Mouse (Mus musculus) layer of hippocampus, adult 9-11 months (tissue): ENCODE results near the gene Zfp850.
"Not testable (repeated sequence)": the region's sequence is repeated elsewhere in the genome, so short reads cannot be mapped to it uniquely, and the experiment has no call there.

Source experiments
- DNase-seq: peaks from one replicate; pipeline ENCODE4 v3.0.0; 2022

The Zfp850 gene

DNA sequence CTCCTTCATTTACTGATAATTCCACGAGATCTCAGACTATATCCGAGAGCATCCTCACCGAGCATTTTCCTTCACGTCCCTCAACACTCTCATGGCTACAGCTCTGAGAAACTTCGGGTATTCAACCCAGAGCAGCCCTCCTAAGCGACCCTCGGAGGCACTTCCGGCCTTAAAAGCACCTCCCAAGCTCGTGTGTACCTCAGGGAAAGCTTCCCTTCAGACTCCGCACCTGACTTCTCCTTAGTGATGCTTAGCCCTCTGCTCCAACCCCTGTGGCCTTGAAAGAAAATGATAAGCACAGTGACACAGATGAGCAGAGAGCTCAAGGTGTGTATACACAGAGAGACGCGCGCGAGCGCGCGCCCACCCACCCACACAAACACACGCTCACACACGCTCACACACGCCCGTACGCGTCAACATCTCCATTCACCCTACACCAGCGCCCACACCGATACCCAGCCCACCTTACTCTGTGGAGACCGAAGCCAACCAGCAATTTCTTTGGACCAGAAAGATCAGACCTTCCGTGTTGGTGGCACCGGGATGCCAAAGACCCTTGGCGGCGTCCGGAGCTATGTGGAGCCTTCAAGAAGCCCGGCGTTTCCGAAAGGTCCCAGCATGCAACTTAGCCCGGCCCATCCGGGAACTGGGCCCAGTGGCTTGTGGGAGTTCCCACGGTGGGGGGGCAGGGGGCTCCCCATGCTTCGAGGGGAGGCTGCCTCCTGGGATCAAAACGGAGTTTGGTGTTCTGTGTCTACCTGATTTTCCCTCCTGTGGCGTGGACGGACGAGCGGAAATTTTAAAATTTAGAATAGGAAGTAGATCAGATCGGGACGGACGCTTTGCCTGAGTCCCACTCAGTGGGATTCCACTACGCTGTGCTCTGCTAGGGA lies at the start of gene Zfp850:
Zfp850 (minus strand) TSS at position 567 of the 896 bp plus-strand sequence.
- DNase-seq: peak; percentile 73

GRCm38 (mm10) chr7:28059972-28060371 lies 46.1 kb upstream of the Zfp850 start:
- DNase-seq: no peak

GRCm38 (mm10) chr7:28053046-28053930 lies 39.4 kb upstream of the Zfp850 start:
- no peak for DNase-seq

DNA sequence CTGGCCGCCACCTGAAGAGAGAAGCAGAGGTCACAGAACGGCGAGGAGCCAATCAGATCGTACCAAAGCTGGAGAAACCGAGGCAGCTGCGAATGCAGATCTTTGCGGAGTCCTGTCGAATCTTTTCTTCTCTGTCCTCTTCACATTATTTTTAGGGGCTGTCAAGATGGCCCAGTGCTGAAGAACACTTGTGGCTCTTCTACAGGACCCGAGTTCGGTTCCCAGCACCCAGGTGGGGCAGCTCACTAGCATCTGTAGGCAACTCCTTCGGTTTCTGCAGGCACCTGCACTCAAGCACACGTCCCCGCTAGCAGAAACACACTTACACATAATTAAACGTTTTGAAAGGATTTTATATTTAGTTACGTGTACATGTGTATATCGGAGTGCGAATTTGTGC lies 36.7 kb upstream of the Zfp850 start:
- no peak for DNase-seq

GRCm38 (mm10) chr7:28049476-28050409 lies 35.8 kb upstream of the Zfp850 start, which contains the start of gene Psmc4:
Psmc4 (minus strand) TSS chr7:28050101.
- peak; percentile 99 for DNase-seq

DNA sequence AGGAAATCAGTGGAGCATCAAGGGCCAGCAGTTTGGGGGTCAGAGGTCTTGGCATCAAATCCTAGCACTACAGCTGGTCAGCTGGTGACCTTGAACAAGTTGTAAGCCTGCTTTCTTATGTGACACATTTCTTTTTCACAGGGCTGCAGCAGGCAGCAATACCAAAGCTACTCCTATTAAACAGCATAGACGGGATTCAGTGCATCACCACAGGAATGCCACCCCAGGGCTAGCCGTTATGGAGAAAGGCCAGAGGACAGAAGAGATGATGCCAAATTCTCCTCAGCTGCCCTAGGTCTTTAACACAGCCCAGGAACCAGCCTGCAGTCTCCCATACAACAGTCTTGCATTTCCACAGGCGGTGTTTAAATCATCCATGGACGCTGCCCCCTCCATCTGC lies 30.6 kb upstream of the Zfp850 start:
- DNase-seq: no peak

GRCm38 (mm10) chr7:28014445-28014810 lies 513 bp upstream of the Zfp850 start:
- no peak for DNase-seq

DNA sequence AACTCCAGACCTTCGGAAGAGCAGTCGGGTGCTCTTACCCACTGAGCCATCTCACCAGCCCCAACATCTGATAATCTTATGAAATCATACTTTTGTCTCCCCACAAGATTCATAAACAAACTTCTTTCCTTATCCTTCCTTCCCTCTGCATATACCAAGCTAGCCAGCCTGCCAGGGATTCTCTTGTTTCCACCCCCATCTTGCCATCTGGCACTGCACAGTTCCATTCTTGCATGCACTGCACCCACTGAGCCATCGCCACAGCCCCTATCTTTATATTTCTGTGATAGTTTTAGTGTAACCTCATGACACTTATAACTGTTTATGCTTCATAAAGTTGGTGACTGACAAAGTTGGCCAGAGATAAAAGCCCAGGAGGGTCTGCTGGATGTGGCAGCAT lies 3.6 kb downstream of the Zfp850 start:
- DNase-seq: peak; percentile 40

DNA sequence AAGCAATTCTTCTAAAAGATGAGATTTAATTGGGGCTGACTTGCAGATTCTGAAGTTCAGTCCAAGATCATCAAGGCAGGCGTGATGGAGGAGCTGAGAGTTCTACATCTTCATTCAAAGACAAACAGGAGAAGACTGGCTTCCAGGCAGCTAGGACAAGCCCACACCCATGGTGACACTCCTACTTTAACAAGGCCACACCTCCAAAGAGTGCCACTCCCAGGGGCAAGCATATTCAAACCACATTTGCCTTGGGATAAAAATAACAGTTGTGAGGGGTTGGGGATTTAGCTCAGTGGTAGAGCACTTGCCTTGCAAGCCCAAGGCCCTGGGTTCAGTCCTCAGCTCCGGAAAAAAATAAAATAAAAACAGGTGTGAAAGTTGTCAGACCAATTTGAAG lies 31.7 kb downstream of the Zfp850 start:
- no peak for DNase-seq

GRCm38 (mm10) chr7:27978683-27979528 lies 35.0 kb downstream of the Zfp850 start, which contains the start of gene Zfp780b:
Zfp780b (minus strand) TSS chr7:27979171.
- peak; percentile 57 for DNase-seq

GRCm38 (mm10) chr7:27949451-27949850 lies 64.5 kb downstream of the Zfp850 start:
- DNase-seq: not testable (repeated sequence)

GRCm38 (mm10) chr7:27941869-27942268 lies 72.0 kb downstream of the Zfp850 start:
- not testable (repeated sequence) for DNase-seq
